Mouse (Mus musculus) megakaryocyte progenitor cell, adult 5-6 weeks (primary cell): ENCODE results near the gene Exoc6. TPM values are rescaled to one million over a fixed set of nuclear protein-coding genes. Genes with fewer than 3 reads are reported as not detected.

Source experiments
- ATAC-seq: replicated peaks from 2 replicates; pipeline ENCODE4 v1.8.0; 2016; ENCODE audit warnings: mild to moderate bottlenecking, moderate TSS enrichment, inconsistent platforms; ENCODE audit not compliant: poor library complexity
- total RNA-seq, 2 experiments: library from RNA; stranded (forward) in 1 of 2; stranded (reverse) in 1 of 2; fragments of 157-497, 149-512 nt in 1 of 2; fragments of 200-1000 nt in 1 of 2; gene quantifications; 2 replicates each; pipeline versions ENCODE4 v1.2.3 to v1.2.4; 2015 to 2017

Exoc6 gene
- total RNA-seq, 2 experiments from 2014 or later, result 57.3 to 75.7 TPM

DNA sequence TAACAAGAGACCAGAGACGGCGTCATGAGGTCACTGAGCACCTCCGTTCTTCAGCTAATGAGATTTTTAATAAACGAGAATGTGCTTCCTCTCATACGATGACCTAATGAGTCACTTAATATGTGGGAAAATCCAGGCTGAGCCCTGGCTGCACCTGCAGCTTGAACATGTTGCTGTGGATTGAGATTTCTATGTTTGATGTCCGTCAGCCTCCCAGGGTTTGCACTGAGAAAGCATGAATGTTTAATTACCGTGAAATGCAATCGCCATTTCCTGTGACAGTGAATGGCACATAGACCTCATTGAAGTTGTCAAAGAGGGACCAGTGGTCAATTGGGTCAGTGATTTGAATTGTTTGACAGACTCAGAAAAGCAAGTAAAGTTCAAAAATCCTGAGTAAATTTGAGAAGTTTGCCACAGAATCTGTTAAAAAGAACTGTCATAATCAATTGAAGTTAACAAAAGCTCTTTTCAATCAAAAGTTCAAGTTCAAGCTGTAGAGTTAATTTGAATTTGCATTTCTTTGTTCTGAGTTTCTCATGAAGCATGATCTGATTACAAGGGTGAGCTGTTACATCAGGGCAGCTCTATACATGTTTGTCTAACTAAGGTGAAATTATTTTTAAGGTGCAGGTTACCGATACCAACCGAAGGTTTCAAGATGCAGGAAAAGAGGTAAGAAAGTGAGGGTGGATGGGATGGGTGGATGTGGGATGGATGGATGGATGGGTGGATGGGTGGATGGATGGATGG lies 20.9 kb downstream of the Exoc6 start:
- no peak for ATAC-seq

- ATAC-seq, result no peak
Observed at GRCm38 (mm10) chr19:37574802-37575201, 24.6 kb downstream of the Exoc6 start.

DNA sequence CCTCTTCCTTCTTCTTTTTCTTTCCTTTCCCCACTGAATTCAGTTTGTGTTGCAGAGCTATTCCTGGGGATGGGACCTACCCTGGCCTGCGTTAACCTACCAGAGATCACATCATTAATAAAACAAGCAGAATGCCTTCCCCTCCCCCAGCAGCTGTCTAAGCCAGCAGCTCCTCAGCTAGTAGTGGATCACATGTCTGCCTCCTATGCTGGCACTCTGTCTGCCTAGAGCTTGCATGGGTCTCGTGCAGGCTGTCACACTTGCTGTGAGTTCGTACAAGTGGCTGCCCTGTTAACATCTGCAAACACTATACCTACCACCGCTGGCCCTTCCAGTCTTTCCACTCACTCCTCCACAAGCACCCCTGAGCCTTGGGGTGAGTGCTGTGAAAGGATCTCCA lies 29.4 kb downstream of the Exoc6 start:
- no peak for ATAC-seq

DNA sequence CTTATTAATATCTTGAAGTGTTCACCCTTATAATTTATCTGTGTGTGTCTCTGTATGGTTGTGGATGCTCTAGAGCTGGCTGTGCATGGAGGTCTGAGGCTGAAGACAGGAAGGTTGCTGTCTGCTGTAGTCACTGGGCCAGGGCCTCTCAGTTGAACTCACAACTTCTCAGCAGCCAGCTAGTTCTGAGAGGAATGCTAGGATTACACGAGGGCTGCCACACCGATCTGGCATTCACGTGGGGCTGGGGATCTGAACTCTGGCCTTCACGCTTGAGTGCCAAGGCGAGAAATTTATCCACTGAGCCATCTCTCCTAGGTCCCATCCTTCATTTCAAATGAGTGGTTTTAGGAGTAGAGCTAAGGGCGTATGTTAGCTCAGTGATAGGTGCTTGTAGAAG lies 30.2 kb downstream of the Exoc6 start:
- ATAC-seq, result no peak

GRCm38 (mm10) chr19:37585210-37585609 lies 35.0 kb downstream of the Exoc6 start:
- peak; percentile 81 for ATAC-seq

GRCm38 (mm10) chr19:37585684-37586083 lies 35.5 kb downstream of the Exoc6 start:
- ATAC-seq, result peak; percentile 72

DNA sequence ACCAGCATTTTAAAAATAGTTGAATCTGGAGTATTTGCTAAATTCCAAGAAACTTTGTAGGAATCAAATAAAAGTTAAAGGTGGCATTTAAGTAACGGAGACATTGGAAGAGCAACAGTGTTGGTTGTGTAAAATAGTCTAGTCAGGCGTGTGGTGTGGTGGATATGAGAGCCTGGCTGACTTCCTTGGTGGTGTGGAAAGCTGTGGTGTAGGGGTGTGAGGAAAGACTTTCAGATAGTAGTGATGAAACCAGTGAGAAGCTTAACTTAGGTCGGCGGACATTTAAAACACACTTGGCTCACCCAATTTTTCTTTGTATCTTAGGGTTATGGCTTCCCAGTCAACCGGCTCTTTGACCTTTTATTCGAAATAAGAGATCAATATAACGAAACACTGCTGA lies 40.3 kb downstream of the Exoc6 start:
- ATAC-seq, result peak; percentile 79

DNA sequence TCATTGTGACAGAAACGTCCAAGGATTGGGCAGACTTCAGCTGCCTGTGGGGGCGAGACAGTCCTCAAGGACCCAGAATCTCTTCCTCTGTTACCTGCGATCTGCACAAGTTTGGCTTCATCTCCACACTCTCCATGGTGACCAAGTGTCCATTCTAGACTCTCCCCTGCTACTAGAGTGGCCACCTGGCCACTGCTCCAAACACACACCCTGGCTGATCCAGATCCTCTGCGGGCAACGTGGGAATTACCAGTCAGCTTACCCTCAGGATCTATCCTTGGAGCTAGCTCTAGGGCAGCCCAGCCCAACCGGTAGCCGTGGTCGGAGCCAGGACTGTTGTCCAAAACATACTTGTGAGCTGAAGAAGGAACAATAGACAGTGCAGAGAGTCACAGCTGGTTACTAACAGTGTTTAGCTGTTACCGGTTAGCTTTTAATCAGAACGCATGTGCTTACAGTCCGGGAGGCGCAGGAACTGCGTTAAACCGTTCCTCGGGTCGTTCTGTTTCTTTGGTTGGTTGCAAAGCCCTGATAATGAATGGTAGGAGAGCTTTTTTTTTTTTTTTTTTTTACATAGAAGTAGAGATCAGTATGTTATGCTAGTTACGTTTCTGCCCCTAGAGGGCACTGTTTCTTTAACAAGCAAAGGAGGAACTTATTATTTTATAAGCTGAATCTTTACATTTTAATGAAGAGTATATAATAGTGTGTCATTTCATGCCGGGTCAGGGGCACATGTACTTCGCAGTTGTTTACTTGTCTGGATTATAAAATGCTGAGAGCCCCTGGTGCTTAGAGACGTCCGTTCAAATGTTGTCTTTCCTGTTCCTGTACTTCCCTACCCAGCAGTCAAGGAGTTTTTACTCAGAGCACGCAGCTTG lies 52.0 kb downstream of the Exoc6 start:
- ATAC-seq, result peak; percentile 95

DNA sequence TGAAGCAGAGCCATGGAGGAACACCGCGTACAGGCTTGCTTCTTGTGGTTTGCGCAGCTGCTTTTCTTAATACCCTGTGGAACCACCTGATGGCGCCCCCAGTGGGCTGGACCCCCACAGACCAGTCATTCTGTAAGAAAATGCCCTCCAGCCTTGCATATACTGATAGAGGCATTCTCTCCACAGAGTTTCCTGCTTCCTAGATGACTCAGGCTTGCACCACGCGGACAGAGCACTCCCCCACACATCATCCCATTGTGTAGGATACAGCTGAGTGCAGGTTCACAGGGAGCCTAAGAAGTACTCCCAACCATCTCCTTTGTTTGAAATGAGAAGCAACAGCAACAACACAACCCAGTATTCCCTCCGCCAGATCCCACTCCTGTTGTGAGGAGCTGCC lies 59.8 kb downstream of the Exoc6 start:
- ATAC-seq, result no peak

GRCm38 (mm10) chr19:37612893-37613292 lies 62.7 kb downstream of the Exoc6 start:
- ATAC-seq, result no peak

- no peak for ATAC-seq
Observed at GRCm38 (mm10) chr19:37615039-37615630, 64.9 kb downstream of the Exoc6 start.

DNA sequence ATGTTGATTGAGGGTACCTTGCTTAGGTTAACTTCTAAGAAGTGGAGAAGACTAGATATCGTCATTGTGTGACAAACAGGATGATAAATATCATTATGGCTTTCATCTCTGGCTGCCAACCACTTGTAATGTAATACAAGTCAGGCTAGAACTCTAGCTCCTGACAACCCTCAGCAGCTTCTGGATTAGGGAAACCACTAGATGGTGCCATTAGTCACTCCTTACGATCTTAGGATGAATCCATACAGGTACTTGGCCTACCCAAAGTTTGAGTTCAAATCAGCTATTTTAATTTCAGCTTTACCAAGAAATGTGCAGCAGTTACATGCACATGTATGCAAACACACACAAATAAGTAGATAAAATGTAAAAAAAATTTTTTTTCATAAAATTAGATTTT lies 97.8 kb downstream of the Exoc6 start:
- ATAC-seq, result no peak

DNA sequence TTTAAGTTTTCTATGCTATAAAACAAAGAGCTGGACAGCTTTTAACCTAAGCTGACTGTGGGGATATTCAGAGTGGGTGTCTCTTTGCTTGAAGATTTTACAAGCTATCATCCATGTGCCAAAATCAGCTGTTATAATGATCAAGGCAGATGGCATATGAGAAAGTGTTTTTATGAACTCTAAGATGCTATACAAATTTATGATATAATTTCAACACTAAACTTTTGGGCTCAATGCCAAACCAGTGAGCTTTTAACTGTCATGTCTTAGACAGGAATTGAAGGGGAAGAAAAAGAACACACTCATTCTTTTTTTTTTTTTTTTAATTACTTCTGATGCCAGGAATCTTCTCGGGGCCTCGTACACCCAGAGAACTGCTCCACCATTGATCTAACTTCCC lies 100.3 kb downstream of the Exoc6 start:
- ATAC-seq, result no peak

- ATAC-seq, result peak; percentile 88
Observed at GRCm38 (mm10) chr19:37654012-37654411, 103.8 kb downstream of the Exoc6 start.

DNA sequence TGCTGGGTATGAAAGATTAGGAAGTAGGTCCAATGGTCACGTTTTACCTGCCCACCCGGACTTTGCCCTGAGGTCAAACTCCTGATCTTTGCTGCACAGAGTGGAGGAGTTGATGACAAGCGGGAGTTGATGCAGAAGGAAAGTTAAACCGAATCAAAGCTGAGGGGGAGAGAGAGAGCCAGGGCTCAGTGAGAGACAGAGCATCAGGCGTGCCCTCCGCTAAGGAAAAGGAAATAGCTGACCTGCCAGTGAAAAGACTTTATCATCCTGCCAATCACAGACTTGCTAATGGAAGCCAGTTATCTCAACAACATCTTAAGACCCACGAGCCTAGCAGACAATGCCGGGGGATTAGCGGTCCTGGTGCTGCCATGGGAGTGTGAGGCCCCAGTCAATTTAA lies 106.2 kb downstream of the Exoc6 start:
- no peak for ATAC-seq

- no peak for ATAC-seq
Observed at GRCm38 (mm10) chr19:37665256-37665655, 115.0 kb downstream of the Exoc6 start.

- ATAC-seq, result peak; percentile 97
Observed at GRCm38 (mm10) chr19:37667855-37668594, 117.8 kb downstream of the Exoc6 start.

- ATAC-seq, result no peak
Observed at GRCm38 (mm10) chr19:37668657-37669056, 118.4 kb downstream of the Exoc6 start.

DNA sequence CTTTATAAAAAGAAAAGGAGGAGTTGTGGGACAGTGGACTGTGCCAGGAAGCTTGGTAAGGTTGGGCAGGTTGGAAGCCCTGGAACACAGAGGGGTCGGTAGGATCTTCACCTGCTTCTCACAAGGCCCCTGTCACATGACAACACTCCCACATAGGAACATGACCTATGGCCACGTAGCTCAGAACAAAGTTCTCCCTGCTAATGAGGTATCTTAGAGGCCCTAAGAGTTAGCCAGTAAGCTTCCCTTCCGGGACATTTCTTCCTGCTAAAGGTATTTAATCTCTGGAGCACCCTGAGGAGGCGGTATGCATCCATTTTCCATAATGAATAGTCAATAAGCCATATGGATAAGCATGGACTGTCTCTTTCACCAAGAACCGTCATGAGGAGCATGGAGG lies 119.3 kb downstream of the Exoc6 start:
- ATAC-seq, result no peak

- peak; percentile 58 for ATAC-seq
Observed at GRCm38 (mm10) chr19:37673393-37673792, 123.2 kb downstream of the Exoc6 start.

GRCm38 (mm10) chr19:37685281-37685680 lies 135.1 kb downstream of the Exoc6 start, which contains the start of gene Cyp26c1:
TSS of gene Cyp26c1 (plus strand) at chr19:37685581.
- ATAC-seq, result no peak
